Mouse (Mus musculus) limb, embryonic 11.5 days (tissue): ENCODE measurements around the gene Sptan1. TPM values are rescaled to one million over a fixed set of nuclear protein-coding genes. Genes with fewer than 3 reads are reported as not detected.

Source experiments
- ATAC-seq: fragments of 200-750 bp; cut with Nextera tagmentation; 2 replicates; pipeline ENCODE4 v1.8.0; 2017; ENCODE audit warnings: low read depth; ENCODE audit not compliant: insufficient number of reproducible peaks, low FRiP score, low TSS enrichment
- DNase-seq: peaks from one replicate; pipeline ENCODE4 v3.0.0-alpha.2; 2015; ENCODE audit warnings: low spot score
- H3K27ac ChIP-seq: fragments of 300-500 bp; sonication (generic); replicated peaks from 2 replicates; pipeline ENCODE4 v1.5.1; 2014; ENCODE audit warnings: low read depth, mild to moderate bottlenecking, low read length
- H3K27me3 ChIP-seq: fragments of 300-500 bp; sonication (generic); 2 replicates; pipeline ENCODE4 v1.6.1; 2014; ENCODE audit warnings: mild to moderate bottlenecking, low read length, mixed read lengths; ENCODE audit not compliant: control insufficient read depth, insufficient read depth
- H3K36me3 ChIP-seq: fragments of 300-500 bp; sonication (generic); 2 replicates; pipeline ENCODE4 v1.6.1; 2014; ENCODE audit warnings: mild to moderate bottlenecking, low read length, moderate library complexity, mixed read lengths; ENCODE audit not compliant: control insufficient read depth, insufficient read depth
- H3K4me1 ChIP-seq: fragments of 300-500 bp; sonication (generic); 2 replicates; pipeline ENCODE4 v1.6.1; 2014; ENCODE audit warnings: low read length, mixed read lengths; ENCODE audit not compliant: control insufficient read depth, insufficient read depth
- H3K4me2 ChIP-seq: fragments of 300-500 bp; sonication (generic); 2 replicates; pipeline ENCODE4 v1.6.1; 2014; ENCODE audit warnings: low read depth, mild to moderate bottlenecking, moderate library complexity; ENCODE audit not compliant: severe bottlenecking
- H3K4me3 ChIP-seq: fragments of 300-500 bp; sonication (generic); 2 replicates; pipeline ENCODE4 v1.5.1; 2014; ENCODE audit warnings: low read depth, low read length
- H3K9ac ChIP-seq: fragments of 300-500 bp; sonication (generic); 2 replicates; pipeline ENCODE4 v1.6.1; 2014; ENCODE audit warnings: mild to moderate bottlenecking, low read length
- H3K9me3 ChIP-seq: fragments of 300-500 bp; sonication (generic); 2 replicates; pipeline ENCODE4 v1.6.1; 2016; ENCODE audit warnings: low read length; ENCODE audit not compliant: control insufficient read depth
- WGBS: fragments of 180-500 bp; shearing (Covaris S2); extraction: QIAGEN DNeasy Blood & Tissue Kit; methylation state at CpG from one replicate; pipeline ENCODE4 v1.1.7; 2014; 5-methylcytosine and 5-hydroxymethylcytosine counted together
- polyA plus RNA-seq: library from polyadenylated mRNA; unstranded; fragments of >200 nt; fragmentation: Nextera tagmentation; extraction: Ambion mirVana; gene quantifications from 2 replicates; pipeline ENCODE4 v1.2.1, GENCODE M21; 2014

Gene Sptan1
- polyA plus RNA-seq: 89.9 and 103 TPM in 2 replicates

DNA sequence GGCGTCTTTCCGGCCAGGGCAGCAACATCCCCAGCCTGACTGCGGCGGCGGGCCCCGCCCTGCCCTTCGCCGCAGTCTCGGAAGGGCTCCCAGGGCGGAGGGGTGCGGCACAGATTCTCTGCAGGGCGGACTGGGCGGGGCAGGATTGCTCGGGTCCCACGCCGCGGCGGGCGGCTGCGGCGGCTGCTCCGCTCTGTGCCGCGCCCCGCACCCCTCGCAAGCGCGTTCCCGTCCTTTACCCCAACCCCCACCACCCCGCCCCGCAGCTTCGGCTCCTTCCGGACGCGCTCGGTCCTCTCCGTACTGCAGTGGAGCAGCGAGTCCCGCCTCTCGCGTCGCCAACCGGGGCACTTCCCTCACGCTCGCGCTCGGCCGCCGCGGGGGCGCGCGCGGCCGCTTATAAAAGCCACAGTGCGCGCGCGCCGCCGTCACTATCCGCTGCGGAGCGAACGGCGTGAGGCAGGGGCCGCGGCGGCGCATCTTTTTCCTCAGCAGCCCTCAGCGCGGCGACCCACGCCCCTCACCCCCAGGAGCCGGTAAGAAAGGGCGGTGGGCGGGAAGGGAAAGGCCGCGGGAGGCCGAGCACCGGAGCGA lies at the start of gene Sptan1:
Gene Sptan1 (plus strand): TSS at position 311 of the 594 bp plus-strand sequence.
- Histone ChIP-seq H3K27ac (peak within 1 kb of the TSS; percentile 73), H3K9me3 (no peaks in the 10 kb centered on the region), H3K27me3 (no peaks in the 10 kb centered on the region), H3K4me2 (peak within 1 kb of the TSS; percentile 54), H3K4me1 (peaks cover 4% of the 10 kb centered on the region; the same call in 1 of the 2 replicates), H3K9ac (peak within 1 kb of the TSS; percentile 91), H3K36me3 (no peaks in the 10 kb centered on the region), H3K4me3 (peak within 1 kb of the TSS; percentile 98)
- ATAC-seq (peak; percentile 98), DNase-seq (peak; percentile 96)
- WGBS: under 1% methylated on average over 62 of the region's 82 CpGs

DNA sequence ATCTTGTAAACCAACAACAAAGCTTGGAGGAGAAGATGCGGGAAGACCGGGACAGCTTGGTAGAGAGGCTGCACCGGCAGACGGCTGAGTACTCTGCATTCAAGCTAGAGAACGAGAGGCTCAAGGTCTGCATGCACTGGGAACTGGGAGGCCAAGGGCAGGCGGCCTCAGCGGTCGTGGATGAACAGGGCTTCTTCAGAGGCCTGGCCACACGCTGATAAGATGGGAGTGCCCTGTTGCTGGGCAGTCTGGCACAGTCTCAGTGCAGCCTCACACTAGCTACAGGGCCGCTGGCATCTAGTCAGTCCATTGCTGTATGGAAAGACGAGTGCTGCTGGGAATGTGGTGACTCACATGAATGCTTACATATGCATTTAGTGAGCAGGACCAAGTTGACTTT lies 47.7 kb upstream of the Sptan1 start:
- Histone ChIP-seq H3K27ac (no peak overlapping the region), H3K4me3 (no peak overlapping the region), H3K9ac (no peak overlapping the region), H3K27me3 (no peaks in the 10 kb centered on the region), H3K4me1 (no peaks in the 10 kb centered on the region), H3K4me2 (no peak overlapping the region), H3K9me3 (no peaks in the 10 kb centered on the region), H3K36me3 (peaks cover 27% of the 10 kb centered on the region)
- WGBS: 93% methylated on average over 11 of the region's 11 CpGs
- DNase-seq: no peak
- ATAC-seq: no peak

DNA sequence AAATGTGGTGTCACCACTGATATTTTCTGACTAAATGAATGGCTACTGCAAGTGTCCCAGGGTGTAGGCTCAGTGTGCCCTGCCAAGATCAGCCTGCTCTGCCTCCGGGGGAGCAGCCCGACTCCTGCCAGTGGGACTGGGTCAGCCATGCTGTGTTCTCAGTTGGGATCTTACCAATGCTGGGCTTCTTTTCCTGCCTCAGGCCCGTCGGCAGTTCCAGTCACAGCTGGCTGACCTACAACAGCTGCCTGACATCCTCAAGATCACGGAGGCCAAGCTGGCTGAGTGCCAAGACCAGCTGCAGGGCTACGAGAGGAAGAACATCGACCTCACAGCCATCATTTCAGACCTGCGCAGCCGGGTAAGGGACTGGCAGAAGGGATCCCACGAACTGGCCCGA lies 43.3 kb upstream of the Sptan1 start:
- H3K4me2 ChIP-seq: no peak overlapping the region
- no peaks in the 10 kb centered on the region for H3K4me1 ChIP-seq
- no peaks in the 10 kb centered on the region for H3K9me3 ChIP-seq
- H3K4me3 ChIP-seq: no peak overlapping the region
- peaks cover 31% of the 10 kb centered on the region for H3K36me3 ChIP-seq
- WGBS: 85% methylated on average over 11 of the region's 11 CpGs
- H3K9ac ChIP-seq: no peak overlapping the region
- H3K27ac ChIP-seq: no peak overlapping the region
- ATAC-seq: no peak
- DNase-seq: peak; percentile 27
- H3K27me3 ChIP-seq: no peaks in the 10 kb centered on the region

DNA sequence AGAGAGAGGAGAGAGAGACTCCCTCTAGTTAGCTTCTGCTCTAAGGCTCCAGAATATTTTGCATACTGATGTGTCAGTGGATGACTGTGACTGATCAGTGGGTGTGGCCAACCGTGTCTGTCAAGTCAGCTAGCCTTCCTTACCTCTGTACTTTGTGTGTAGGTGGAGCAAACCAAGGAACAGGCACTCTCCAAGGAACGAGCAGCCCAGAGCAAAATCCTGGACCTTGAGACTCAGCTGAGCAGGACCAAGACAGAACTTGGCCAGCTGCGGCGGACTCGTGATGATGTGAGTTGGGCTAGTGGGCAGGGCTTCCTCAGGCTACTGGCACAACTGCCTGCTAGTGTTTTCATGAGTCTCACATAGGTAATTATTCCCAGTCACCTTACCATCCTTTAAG lies 38.8 kb upstream of the Sptan1 start:
- 93% methylated on average over 5 of the region's 5 CpGs for WGBS
- ATAC-seq (no peak), DNase-seq (no peak)
- Histone ChIP-seq H3K9me3 (no peaks in the 10 kb centered on the region), H3K9ac (no peak overlapping the region), H3K4me3 (no peak overlapping the region), H3K27ac (no peak overlapping the region), H3K27me3 (no peaks in the 10 kb centered on the region), H3K36me3 (peaks cover 22% of the 10 kb centered on the region), H3K4me1 (no peaks in the 10 kb centered on the region), H3K4me2 (no peak overlapping the region)

DNA sequence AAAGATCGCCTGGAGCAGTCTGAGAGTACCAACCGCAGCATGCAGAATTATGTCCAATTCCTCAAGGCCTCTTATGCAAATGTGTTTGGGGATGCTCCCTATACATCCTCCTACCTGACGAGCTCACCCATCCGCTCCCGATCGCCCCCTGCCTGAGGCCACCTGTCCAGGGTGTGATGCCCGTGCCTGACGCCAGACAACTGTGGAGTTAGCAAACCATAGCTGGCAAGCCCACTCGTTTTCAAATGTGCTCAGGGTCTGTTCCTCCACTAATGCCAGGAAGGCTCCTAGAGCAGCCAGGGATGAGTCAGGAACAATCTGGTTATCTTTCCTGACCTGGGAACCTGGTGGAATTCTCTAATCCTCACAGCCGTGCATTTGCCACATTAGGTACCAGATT lies 34.9 kb upstream of the Sptan1 start:
- WGBS: 86% methylated on average over 10 of the region's 10 CpGs
- no peak for DNase-seq
- H3K27me3 ChIP-seq: no peaks in the 10 kb centered on the region

DNA sequence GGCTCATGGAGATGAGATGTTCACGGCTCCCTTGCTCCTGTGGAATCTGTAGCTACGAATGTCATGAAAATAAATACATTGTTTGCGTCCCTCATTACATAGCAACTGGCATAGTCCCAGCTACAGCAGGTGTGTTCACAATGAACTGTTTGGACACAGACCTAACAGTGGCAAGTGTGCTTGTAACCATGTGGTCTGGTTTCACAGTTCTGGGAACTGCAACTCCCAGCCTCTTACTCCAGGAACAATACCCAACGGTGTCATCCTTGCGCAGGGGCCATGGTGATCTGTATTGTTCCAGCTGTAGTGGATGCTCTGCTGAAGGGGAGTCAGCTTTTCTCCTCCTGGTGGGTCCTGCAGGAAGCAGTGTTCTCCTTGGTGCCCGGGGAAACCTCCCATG lies 34.2 kb upstream of the Sptan1 start:
- Histone ChIP-seq H3K4me2 (no peak overlapping the region), H3K4me1 (0 out of 2 replicates have a peak, but pooled peaks cover 4% of the 10 kb centered on the region), H3K27ac (no peak overlapping the region), H3K9ac (no peak overlapping the region), H3K4me3 (no peak overlapping the region), H3K36me3 (peaks cover 3% of the 10 kb centered on the region), H3K9me3 (no peaks in the 10 kb centered on the region), H3K27me3 (no peaks in the 10 kb centered on the region)
- ATAC-seq (no peak), DNase-seq (no peak)
- WGBS: 91% methylated on average over 6 of the region's 6 CpGs

More for the DNA sequence above, 34.9 kb upstream of the Sptan1 start:
- Histone ChIP-seq H3K36me3 (peaks cover 3% of the 10 kb centered on the region), H3K4me2 (no peak overlapping the region), H3K4me3 (no peak overlapping the region), H3K9me3 (no peaks in the 10 kb centered on the region), H3K27ac (no peak overlapping the region), H3K9ac (no peak overlapping the region), H3K4me1 (no peaks in the 10 kb centered on the region)
- ATAC-seq: no peak

DNA sequence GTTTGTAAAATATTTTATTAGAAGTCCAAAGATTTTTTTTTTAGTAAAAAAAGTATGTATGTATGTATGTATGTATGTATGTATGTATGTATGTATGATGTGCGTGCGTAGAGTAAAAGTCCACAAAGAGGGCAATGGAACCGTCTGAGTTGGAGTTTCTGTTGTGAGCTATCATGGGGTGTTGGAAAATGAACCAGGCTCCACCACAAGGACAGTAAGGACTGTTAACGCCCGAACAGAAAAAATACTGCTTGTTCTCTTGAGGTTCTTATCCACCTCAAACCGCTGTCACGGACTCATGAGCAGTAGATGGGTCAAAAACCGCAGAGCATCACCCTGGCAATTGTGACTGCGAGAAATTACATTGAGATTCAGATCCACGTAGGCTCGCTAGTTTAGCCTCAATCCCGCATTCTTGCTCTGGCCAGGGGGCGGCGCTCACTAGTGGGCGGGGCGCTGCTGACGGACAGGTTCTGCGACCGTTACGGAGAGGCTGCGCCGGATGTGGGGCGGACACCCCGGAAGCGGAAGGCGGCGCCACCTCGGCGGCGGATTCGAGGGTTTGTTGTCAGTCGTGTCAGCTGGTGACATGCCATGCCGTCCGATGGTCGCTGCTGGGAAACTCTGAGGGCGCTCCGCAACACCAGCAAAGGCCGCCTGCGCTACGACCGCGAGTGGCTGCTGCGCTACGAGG lies 30.3 kb upstream of the Sptan1 start, which contains the start of gene Gle1:
Gene Gle1 (plus strand): TSS at position 521 of the 694 bp plus-strand sequence.
- H3K4me1 ChIP-seq: 0 out of 2 replicates have a peak, but pooled peaks cover 4% of the 10 kb centered on the region
- ATAC-seq: peak; percentile 89
- peaks cover 3% of the 10 kb centered on the region; the same call in 1 of the 2 replicates for H3K36me3 ChIP-seq
- H3K27ac ChIP-seq: no peak within 1 kb of the TSS
- no peaks in the 10 kb centered on the region for H3K27me3 ChIP-seq
- no peaks in the 10 kb centered on the region for H3K9me3 ChIP-seq
- H3K4me3 ChIP-seq: peak within 1 kb of the TSS; percentile 87
- peak; percentile 98 for DNase-seq
- peak within 1 kb of the TSS; percentile 69 for H3K9ac ChIP-seq
- 3% methylated on average over 44 of the region's 44 CpGs for WGBS
- peak within 1 kb of the TSS; percentile 55 for H3K4me2 ChIP-seq

DNA sequence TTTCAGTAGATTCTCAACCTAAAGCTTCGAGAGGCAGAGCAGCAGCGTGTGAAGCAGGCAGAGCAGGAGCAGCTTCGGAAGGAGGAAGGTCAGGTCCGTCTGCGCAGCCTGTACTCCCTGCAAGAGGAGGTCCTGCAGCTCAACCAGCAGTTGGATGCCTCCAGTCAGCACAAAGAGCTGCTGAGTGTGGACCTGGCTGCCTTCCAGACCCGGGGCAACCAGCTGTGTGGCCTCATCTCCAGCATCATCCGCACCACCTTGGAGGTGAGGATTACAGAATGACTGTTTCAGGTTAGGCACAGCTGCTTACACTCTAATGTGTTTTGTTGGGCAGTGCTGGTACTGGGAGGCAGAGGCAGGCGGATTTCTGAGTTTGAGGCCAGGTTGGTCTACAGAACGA lies 25.3 kb upstream of the Sptan1 start:
- H3K27ac ChIP-seq: no peak overlapping the region
- no peak for ATAC-seq
- H3K4me1 ChIP-seq: 0 out of 2 replicates have a peak, but pooled peaks cover 4% of the 10 kb centered on the region
- WGBS: 93% methylated on average over 9 of the region's 9 CpGs
- no peak overlapping the region for H3K4me2 ChIP-seq
- no peaks in the 10 kb centered on the region for H3K27me3 ChIP-seq
- no peak overlapping the region for H3K4me3 ChIP-seq
- H3K9ac ChIP-seq: no peak overlapping the region
- no peaks in the 10 kb centered on the region for H3K9me3 ChIP-seq
- H3K36me3 ChIP-seq: peaks cover 18% of the 10 kb centered on the region
- DNase-seq: no peak
